Mouse (Mus musculus) midbrain, postnatal 0 days (tissue): ENCODE measurements around the gene Lrrc55. TPM values are rescaled to one million over a fixed set of nuclear protein-coding genes. Genes with fewer than 3 reads are reported as not detected.
A peak's percentile ranks its signal among the peaks of the same experiment; 100 is the strongest.

Experiments used
- ATAC-seq: fragments of 200-750 bp; cut with Nextera tagmentation; 2 replicates; pipeline ENCODE4 v1.8.0; 2017; ENCODE audit warnings: moderate number of reproducible peaks, mild to moderate bottlenecking, moderate TSS enrichment, moderate library complexity; ENCODE audit not compliant: low FRiP score
- DNase-seq: peaks from one replicate; pipeline ENCODE4 v3.0.0-alpha.2; 2015; ENCODE audit warnings: low spot score
- H3K27ac ChIP-seq: fragments of 300-500 bp; sonication (generic); 2 replicates; pipeline ENCODE4 v1.5.1; 2014; ENCODE audit warnings: low read depth, mild to moderate bottlenecking, low read length, mixed read lengths
- H3K27me3 ChIP-seq: fragments of 300-500 bp; sonication (generic); 2 replicates; pipeline ENCODE4 v1.6.1; 2014; ENCODE audit warnings: low read length, control low read depth, mixed read lengths; ENCODE audit not compliant: insufficient read depth
- H3K36me3 ChIP-seq: fragments of 300-500 bp; sonication (generic); 2 replicates; pipeline ENCODE4 v1.6.1; 2014; ENCODE audit warnings: low read length, control low read depth, mixed read lengths; ENCODE audit not compliant: insufficient read depth
- H3K4me1 ChIP-seq: fragments of 300-500 bp; sonication (generic); 2 replicates; pipeline ENCODE4 v1.6.1; 2014; ENCODE audit warnings: mild to moderate bottlenecking, control low read depth, antibody characterized with exemption, low read length, mixed read lengths; ENCODE audit not compliant: insufficient read depth
- H3K4me2 ChIP-seq: fragments of 300-500 bp; sonication (generic); 2 replicates; pipeline ENCODE4 v1.6.1; 2014; ENCODE audit warnings: low read depth, mild to moderate bottlenecking, low read length, mixed read lengths; ENCODE audit not compliant: poor library complexity, severe bottlenecking
- H3K4me3 ChIP-seq: fragments of 300-500 bp; sonication (generic); 2 replicates; pipeline ENCODE4 v1.5.1; 2014; ENCODE audit warnings: low read depth, mild to moderate bottlenecking, low read length, moderate library complexity
- H3K9ac ChIP-seq: fragments of 300-500 bp; sonication (generic); replicated peaks from 2 replicates; pipeline ENCODE4 v1.6.1; 2014; ENCODE audit warnings: mild to moderate bottlenecking, low read length, moderate library complexity, mixed read lengths; ENCODE audit not compliant: poor library complexity, severe bottlenecking
- H3K9me3 ChIP-seq: fragments of 300-500 bp; sonication (generic); 2 replicates; pipeline ENCODE4 v1.6.1; 2016; ENCODE audit warnings: low read length, control low read depth
- CTCF ChIP-seq: IDR thresholded peaks from 2 replicates; pipeline ENCODE4 v1.5.1; 2016; ENCODE audit warnings: antibody characterized with exemption, mild to moderate bottlenecking
- WGBS: fragments of 180-500 bp; shearing (Covaris S2); extraction: QIAGEN DNeasy Blood & Tissue Kit; methylation state at CpG from one replicate; pipeline ENCODE4 v1.1.7; 2014; 5-methylcytosine and 5-hydroxymethylcytosine counted together
- polyA plus RNA-seq: library from polyadenylated mRNA; unstranded; fragments of >200 nt; fragmentation: Nextera tagmentation; extraction: Ambion mirVana; gene quantifications from 2 replicates; pipeline ENCODE4 v1.2.1, GENCODE M21; 2015
- total RNA-seq: library from RNA; depleted of rRNA; stranded (reverse); fragments of >200 nt; gene quantifications from 2 replicates; pipeline ENCODE4 v1.2.3, GENCODE M21; 2014

The Lrrc55 gene
- total and polyA plus RNA-seq, 2 experiments from 2014 or later: 11.5 to 32.3 TPM

DNA sequence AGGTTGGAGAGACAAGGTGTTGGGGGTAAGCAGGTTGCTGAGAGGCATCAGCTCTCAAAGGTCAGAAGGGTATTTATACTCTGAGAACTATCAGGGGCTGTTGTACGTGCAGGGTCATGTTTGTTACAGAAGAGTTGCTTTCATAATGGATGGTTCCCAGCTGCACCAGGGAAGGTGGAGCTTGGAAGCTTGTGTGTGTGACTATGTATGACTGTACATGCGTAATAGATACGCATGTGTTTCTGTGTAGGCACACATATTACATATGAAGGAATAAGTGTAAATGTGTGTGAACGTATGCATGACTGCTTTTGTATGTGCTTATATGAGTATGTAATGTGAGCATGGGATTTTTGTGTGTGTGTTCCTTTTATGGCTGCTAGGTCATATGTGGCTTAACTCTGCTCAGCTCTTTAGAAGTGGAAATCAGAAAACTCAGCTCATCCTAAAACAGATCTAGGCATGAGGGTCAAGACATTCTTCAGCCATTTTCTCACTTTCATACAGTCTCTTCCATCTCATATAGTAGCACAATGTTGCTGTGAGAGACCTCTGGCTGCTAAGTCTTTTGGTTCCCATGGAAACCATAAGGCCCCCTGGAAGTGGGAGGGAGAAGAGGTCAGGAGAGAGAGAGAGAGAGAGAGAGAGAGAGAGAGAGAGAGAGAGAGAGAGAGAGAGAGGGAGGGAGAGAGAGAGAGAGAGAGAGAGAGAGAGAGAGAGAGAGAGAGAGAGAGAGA, 35.9 kb downstream of the Lrrc55 start:
- Histone ChIP-seq H3K4me2 (no peak overlapping the region), H3K4me3 (no peak overlapping the region), H3K27ac (no peak overlapping the region), H3K9me3 (no peaks in the 10 kb centered on the region), H3K4me1 (peaks cover 4% of the 10 kb centered on the region; the same call in 1 of the 2 replicates), H3K9ac (no peak overlapping the region), H3K27me3 (no peaks in the 10 kb centered on the region), H3K36me3 (no peaks in the 10 kb centered on the region)
- WGBS: 77% methylated on average over 4 of the region's 4 CpGs
- DNase-seq: peak; percentile 24
- ATAC-seq: peak; percentile 84
- TF ChIP-seq CTCF: no peak

- 92% methylated on average over 3 of the region's 3 CpGs for WGBS
- H3K36me3 ChIP-seq: no peaks in the 10 kb centered on the region
- no peak overlapping the region for H3K9ac ChIP-seq
- no peak for TF ChIP-seq CTCF
- H3K9me3 ChIP-seq: no peaks in the 10 kb centered on the region
- no peaks in the 10 kb centered on the region for H3K27me3 ChIP-seq
- H3K4me3 ChIP-seq: no peak overlapping the region
- no peak overlapping the region for H3K27ac ChIP-seq
- peaks cover 4% of the 10 kb centered on the region; the same call in 1 of the 2 replicates for H3K4me1 ChIP-seq
- ATAC-seq: no peak
- H3K4me2 ChIP-seq: no peak overlapping the region
- no peak for DNase-seq
Measured at GRCm38 (mm10) chr2:85157382-85157781, 39.6 kb downstream of the Lrrc55 start.

GRCm38 (mm10) chr2:85156136-85156535, 40.9 kb downstream of the Lrrc55 start:
- no peaks in the 10 kb centered on the region for H3K36me3 ChIP-seq
- no peak overlapping the region for H3K27ac ChIP-seq
- ATAC-seq (no peak), DNase-seq (no peak)
- H3K4me3 ChIP-seq: no peak overlapping the region
- no peaks in the 10 kb centered on the region for H3K9me3 ChIP-seq
- TF ChIP-seq CTCF: no peak
- H3K4me2 ChIP-seq: no peak overlapping the region
- H3K4me1 ChIP-seq: no peaks in the 10 kb centered on the region
- WGBS: 85% methylated on average over 5 of the region's 5 CpGs
- no peak overlapping the region for H3K9ac ChIP-seq
- no peaks in the 10 kb centered on the region for H3K27me3 ChIP-seq

DNA sequence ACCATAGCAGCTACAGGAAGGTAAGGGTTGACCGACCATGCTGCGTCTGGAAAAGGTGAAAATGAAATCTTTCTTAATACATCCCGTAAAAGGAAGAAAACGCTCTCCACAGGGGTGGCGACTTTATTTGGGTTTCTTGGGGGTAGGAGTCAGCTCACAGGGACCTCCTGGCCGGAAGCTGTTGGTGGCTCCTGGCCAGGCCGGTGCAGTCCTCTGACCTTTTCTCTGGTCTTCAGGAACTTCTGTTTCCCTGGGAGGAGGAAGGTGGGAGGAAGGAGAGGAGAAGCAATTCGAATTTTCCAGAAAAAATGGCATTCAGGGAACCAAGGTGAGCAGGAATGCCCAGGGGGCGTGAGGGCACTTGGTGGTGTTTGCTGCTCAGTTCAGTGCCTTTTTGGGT, 41.7 kb downstream of the Lrrc55 start:
- Histone ChIP-seq H3K36me3 (no peaks in the 10 kb centered on the region), H3K4me3 (no peak overlapping the region), H3K9me3 (no peaks in the 10 kb centered on the region), H3K4me2 (no peak overlapping the region), H3K4me1 (no peaks in the 10 kb centered on the region), H3K27ac (no peak overlapping the region), H3K9ac (no peak overlapping the region), H3K27me3 (no peaks in the 10 kb centered on the region)
- DNase-seq (no peak), ATAC-seq (no peak)
- WGBS: 80% methylated on average over 9 of the region's 9 CpGs
- no peak for TF ChIP-seq CTCF

GRCm38 (mm10) chr2:85151233-85151632, 45.8 kb downstream of the Lrrc55 start:
- H3K9ac ChIP-seq: no peak overlapping the region
- TF ChIP-seq CTCF: no peak
- DNase-seq (no peak), ATAC-seq (no peak)
- H3K4me2 ChIP-seq: no peak overlapping the region
- no peak overlapping the region for H3K27ac ChIP-seq
- 88% methylated on average over 2 of the region's 2 CpGs for WGBS
- H3K4me1 ChIP-seq: no peaks in the 10 kb centered on the region
- H3K27me3 ChIP-seq: no peaks in the 10 kb centered on the region; the same call in 1 of the 2 replicates
- no peak overlapping the region for H3K4me3 ChIP-seq
- no peaks in the 10 kb centered on the region for H3K9me3 ChIP-seq
- H3K36me3 ChIP-seq: no peaks in the 10 kb centered on the region

DNA sequence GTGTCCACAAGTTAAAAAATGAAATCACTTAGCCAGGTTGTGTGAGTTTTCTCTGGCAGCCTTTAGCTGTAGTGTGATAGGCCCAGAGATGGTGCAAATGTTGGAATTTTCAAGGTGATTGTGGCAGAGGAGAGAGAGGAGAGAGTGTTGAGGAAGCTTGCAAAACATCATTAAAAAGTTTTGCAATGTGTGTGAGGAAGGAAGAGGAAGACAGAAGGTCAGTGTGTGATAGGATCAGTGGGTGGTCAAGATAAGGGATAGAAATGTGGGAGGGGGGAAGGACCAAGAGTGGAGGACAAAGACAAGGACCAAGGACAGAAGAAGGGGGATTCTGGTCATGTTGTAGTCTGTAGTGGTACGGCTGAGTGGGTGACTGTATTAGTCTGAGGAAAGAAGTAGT, 46.6 kb downstream of the Lrrc55 start:
- no peak for ATAC-seq
- 92% methylated on average over 1 of the region's 1 CpGs for whole genome bisulfite sequencing
- no peaks in the 10 kb centered on the region for H3K4me1 ChIP-seq

More for the DNA sequence above, 46.6 kb downstream of the Lrrc55 start:
- Histone ChIP-seq H3K4me2 (no peak overlapping the region), H3K27ac (no peak overlapping the region), H3K4me3 (no peak overlapping the region), H3K27me3 (no peaks in the 10 kb centered on the region; the same call in 1 of the 2 replicates), H3K9ac (no peak overlapping the region), H3K9me3 (no peaks in the 10 kb centered on the region), H3K36me3 (no peaks in the 10 kb centered on the region)
- TF ChIP-seq CTCF: no peak
- DNase-seq: no peak
